ENCODE assay signal across 7 mouse cellular contexts in genomic region chr9:118453427-118453826, GRCm38 (mm10). TPM values are rescaled to one million over a fixed set of nuclear protein-coding genes. Genes with fewer than 3 reads are reported as not detected.
A peak's percentile ranks its signal among the peaks of the same experiment; 100 is the strongest.
DNase-seq lines count a peak whose midpoint lies in the region; ATAC-seq and TF ChIP-seq lines count a peak whose summit lies in the region.

No protein-coding gene starts in this region.

- no peak for TF ChIP-seq RAD21 in CH12.LX (IDR thresholded peaks at IDR 0.05; ENCODE audit: low read depth, low read length)

- H3K36me3 ChIP-seq in CH12.LX (replicated peaks in 1 of 2; ENCODE audit: control insufficient read depth in 1 of 2, insufficient read depth in 1 of 2, low read length in 1 of 2), result no peaks in the 10 kb centered on the region
- no peaks in the 10 kb centered on the region for H3K36me3 ChIP-seq in liver, embryonic 14.5 days (replicated peaks; ENCODE audit: control insufficient read depth, insufficient read depth, low read depth)

- peak overlapping the region; percentile 9 to 56 (median 44) for H3K4me3 ChIP-seq in CH12.LX (replicated peaks in 1 of 3; ENCODE audit: low read depth in 2 of 3, low read length in 2 of 3, poor library complexity in 1 of 3)
- peak overlapping the region; percentile 52 for H3K4me3 ChIP-seq in brown adipose tissue, adult 24 weeks (ENCODE audit: insufficient read depth, low read depth, low read length)
- H3K4me3 ChIP-seq in liver, embryonic 14.5 days (ENCODE audit: insufficient read depth in 1 of 2, low read depth in 2 of 2, low read length in 2 of 2), result no peak overlapping the region

- peak overlapping the region; percentile 41 for H3K4me2 ChIP-seq in CH12.LX (ENCODE audit: insufficient read depth, low read depth, poor library complexity, severe bottlenecking)
- 0 out of 2 replicates have a peak overlapping the region, but pooled peaks have one; percentile 18 for H3K4me2 ChIP-seq in liver, embryonic 14.5 days (ENCODE audit: low read depth)

- peaks cover 0 to 5% of the 10 kb centered on the region in 2 experiments; a peak in 2 of 4 replicates for H3K4me1 ChIP-seq in CH12.LX (ENCODE audit: control insufficient read depth in 1 of 2, insufficient read depth in 2 of 2)
- H3K4me1 ChIP-seq in brown adipose tissue, adult 24 weeks (ENCODE audit: control insufficient read depth, insufficient read depth, insufficient read length, low read length), result no peaks in the 10 kb centered on the region
- H3K4me1 ChIP-seq in liver, embryonic 14.5 days (replicated peaks; ENCODE audit: control insufficient read depth in 2 of 2, insufficient read depth in 2 of 2, low read length in 1 of 2), result no peaks in the 10 kb centered on the region

- H3K27ac ChIP-seq in CH12.LX (ENCODE audit: insufficient read depth, low read depth), result no peak overlapping the region
- no peak overlapping the region for H3K27ac ChIP-seq in brown adipose tissue, adult 24 weeks (replicated peaks; ENCODE audit: low read depth, low read length)
- no peak overlapping the region for H3K27ac ChIP-seq in liver, embryonic 14.5 days

- in situ Hi-C loops in CH12.LX (cut with MboI; ENCODE audit: low pct_ligation_motif_present, low pct_unique_long_range_greater_than_20kb, low sequenced_read_pairs), result no loop called here

- H3K79me2 ChIP-seq in CH12.LX (replicated peaks; ENCODE audit: control insufficient read depth, extremely low read depth, insufficient read depth, poor library complexity, severe bottlenecking), result no peaks in the 10 kb centered on the region

- peak overlapping the region; percentile 68 for H3K9ac ChIP-seq in CH12.LX (ENCODE audit: insufficient read depth, low read depth)
- H3K9ac ChIP-seq in liver, embryonic 14.5 days (replicated peaks), result no peak overlapping the region

- TF ChIP-seq POLR2A in CH12.LX (IDR thresholded peaks at IDR 0.05; ENCODE audit: low read depth, low read length), result no peak

- no peaks in the 10 kb centered on the region for H3K9me3 ChIP-seq in CH12.LX (replicated peaks; ENCODE audit: low read length)
- no peaks in the 10 kb centered on the region for H3K9me3 ChIP-seq in liver, embryonic 14.5 days (ENCODE audit: control insufficient read depth, low read length)

- no peaks in the 10 kb centered on the region for H3K27me3 ChIP-seq in CH12.LX (replicated peaks)
- H3K27me3 ChIP-seq in liver, embryonic 14.5 days (ENCODE audit: control insufficient read depth, insufficient read depth, low read length), result no peaks in the 10 kb centered on the region

- dilution Hi-C loops in CH12.LX (cut with MboI; ENCODE audit: extremely low pct_ligation_motif_present, extremely low pct_unique_long_range_greater_than_20kb, low sequenced_read_pairs), result no loop called here

- TF ChIP-seq EP300 in CH12.LX (IDR thresholded peaks at IDR 0.05; ENCODE audit: low read length), result no peak
- no peak for TF ChIP-seq EP300 in liver, embryonic 14.5 days (IDR thresholded peaks at IDR 0.05; ENCODE audit: low read depth)

- peak; percentile 3 for DNase-seq in kidney, adult 9 months
- no peak for DNase-seq in kidney, postnatal 25 days
- no peak for DNase-seq in CH12.LX (ENCODE audit: extremely low read depth)
- DNase-seq in liver, embryonic 14.5 days (ENCODE audit: low read depth in 3 of 3, low spot score in 3 of 3), result no peak
- DNase-seq in retina, postnatal 1 day, result no peak
- no peak for DNase-seq in urinary bladder, adult 2 months (ENCODE audit: low spot score)

- WGBS in liver, embryonic 14.5 days (ENCODE audit: insufficient replicate concordance), result 40% methylated on average over 9 of the region's 9 CpGs

- no peak for ATAC-seq in liver, embryonic 14.5 days (ENCODE audit: insufficient read depth)

- no peak for TF ChIP-seq CTCF in CH12.LX (conservative IDR thresholded peaks at IDR 0.05 in 1 of 2, IDR thresholded peaks at IDR 0.05 in 1 of 2; ENCODE audit: low read depth in 2 of 2, low read length in 2 of 2)
- no peak for TF ChIP-seq CTCF in liver, embryonic 14.5 days (IDR thresholded peaks at IDR 0.05; ENCODE audit: low read depth)

TF ChIP-seq in CH12.LX, 34 proteins besides CTCF, POLR2A, EP300 and RAD21:
- no peak for TF ChIP-seq TCF12 (IDR thresholded peaks at IDR 0.05; ENCODE audit: low read depth, low read length)
TF ChIP-seq in CH12.LX: peak in this region for 0.

RNA-seq across cellular contexts. Expression of gene Eomes, which starts 24.6 kb away (rescaled TPM):
- total RNA-seq in CH12.LX (2012; rRNA removed) (not detected in 2 replicates), CH12.LX (2014; rRNA removed) (not detected in 2 replicates)
- polyA plus RNA-seq in CH12.LX (2012; ENCODE audit: insufficient read length, low read depth), result 0.07 TPM in 1 of 2 replicates, not detected in the other
- polyA plus RNA-seq in brown adipose tissue, adult 24 weeks (2012; ENCODE audit: insufficient read depth, insufficient read length, missing spikeins), result not detected in 2 replicates
- polyA plus RNA-seq in liver, embryonic 14.5 days (2012; rRNA removed), result 0.05 TPM in 1 of 2 replicates, not detected in the other
- polyA plus RNA-seq in liver, embryonic 14.5 days (2014; fragmentation: Nextera tagmentation; extraction: Ambion mirVana), result 0.04 and 0.09 TPM in 2 replicates
- polyA plus RNA-seq in urinary bladder, adult 2 months (2012; rRNA removed), result 0.12 and 0.27 TPM in 2 replicates

RNA-seq across cellular contexts. Expression of gene Golga4, which starts 52.6 kb away (rescaled TPM):
- 32.7 and 33.1 TPM in 2 replicates for total RNA-seq in CH12.LX (2012; rRNA removed)
- total RNA-seq in CH12.LX (2014; rRNA removed), result 20.9 and 23.7 TPM in 2 replicates
- polyA plus RNA-seq in CH12.LX (2012; ENCODE audit: insufficient read length, low read depth), result 37.2 and 43.1 TPM in 2 replicates
- polyA plus RNA-seq in brown adipose tissue, adult 24 weeks (2012; ENCODE audit: insufficient read depth, insufficient read length, missing spikeins), result 43.9 and 49.9 TPM in 2 replicates
- 6.9 and 13.2 TPM in 2 replicates for polyA plus RNA-seq in liver, embryonic 14.5 days (2012; rRNA removed)
- 10.6 and 11.6 TPM in 2 replicates for polyA plus RNA-seq in liver, embryonic 14.5 days (2014; fragmentation: Nextera tagmentation; extraction: Ambion mirVana)
- polyA plus RNA-seq in urinary bladder, adult 2 months (2012; rRNA removed), result 36.9 and 50.0 TPM in 2 replicates

Comparison
In these comparisons a context has a peak if more than half of its experiments do, and no peak if none do; other contexts are left out.
1. H3K4me3 ChIP-seq: peak in CH12.LX (3 of 3) and brown adipose tissue, adult 24 weeks (single experiment); none in liver, embryonic 14.5 days (0 of 2).